Mouse (Mus musculus) frontal cortex, adult 2 months (tissue): Measurements from ENCODE around the gene Dnah7b. TPM values are rescaled to one million over a fixed set of nuclear protein-coding genes. Genes with fewer than 3 reads are reported as not detected.
A peak's percentile ranks its signal among the peaks of the same experiment; 100 is the strongest.
"Not testable (repeated sequence)": the region's sequence is repeated elsewhere in the genome, so short reads cannot be mapped to it uniquely, and the experiment has no call there.

Source experiments
- DNase-seq, 2 experiments: peaks; one replicate each; pipeline ENCODE4 v3.0.0; 2022; ENCODE audit warnings: low spot score in 1 of 2; ENCODE audit errors: extremely low spot score in 1 of 2
- polyA plus RNA-seq: library from polyadenylated mRNA; depleted of rRNA; stranded (reverse); fragments of >200 nt; gene quantifications from 2 replicates; pipeline ENCODE4 v1.2.3, GENCODE M21; 2012; rRNA removed

Gene Dnah7b
- polyA plus RNA-seq, 1 experiment = 6.9 TPM

GRCm38 (mm10) chr1:46278911-46279565 lies 212.9 kb downstream of the Dnah7b start:
- not testable (repeated sequence) for DNase-seq

DNA sequence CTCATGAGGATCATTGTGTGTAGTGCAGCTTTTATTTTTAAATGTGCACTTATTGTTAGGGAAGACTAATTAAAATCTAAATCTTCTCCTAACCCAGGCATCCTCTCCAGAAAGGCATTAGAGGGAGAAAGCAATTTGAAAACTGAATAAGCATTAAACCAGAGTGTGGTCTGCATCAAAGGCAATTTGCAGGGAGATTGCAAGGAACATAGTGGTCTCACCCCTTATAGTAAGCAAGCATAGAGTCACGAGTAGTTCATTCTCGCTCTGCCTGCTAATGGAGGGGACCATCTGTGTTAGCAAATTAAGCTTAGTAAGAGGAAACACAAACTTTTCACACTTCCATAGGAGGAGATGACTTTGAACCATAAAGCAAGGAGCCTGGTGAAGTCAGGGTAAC lies 228.3 kb downstream of the Dnah7b start:
- DNase-seq = not testable (repeated sequence)

DNA sequence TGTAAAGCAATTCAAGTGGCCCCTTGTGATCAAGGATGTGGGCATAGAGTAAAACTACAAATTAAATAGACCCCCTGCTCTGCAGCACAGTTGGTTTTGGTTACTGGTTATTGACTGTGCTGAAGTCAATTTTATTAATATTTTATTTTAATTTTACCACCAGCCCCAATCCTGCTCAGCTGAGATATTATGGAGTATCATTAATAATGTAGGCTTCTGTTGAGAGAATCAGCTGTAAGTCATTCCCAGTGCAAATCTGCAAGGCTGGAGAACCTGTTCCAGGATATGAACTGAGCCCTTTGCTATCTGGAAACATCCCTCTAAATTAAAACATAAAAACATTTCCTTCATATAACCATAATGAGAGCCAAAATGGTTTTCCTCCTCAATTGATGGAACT lies 259.8 kb downstream of the Dnah7b start:
- DNase-seq = not testable (repeated sequence)

- DNase-seq = not testable (repeated sequence)
Measured at GRCm38 (mm10) chr1:46345301-46345700, 279.2 kb downstream of the Dnah7b start.

- not testable (repeated sequence) for DNase-seq
Measured at GRCm38 (mm10) chr1:46380641-46381040, 314.5 kb downstream of the Dnah7b start.

- not testable (repeated sequence) for DNase-seq
Measured at GRCm38 (mm10) chr1:46394681-46395297, 328.7 kb downstream of the Dnah7b start.

DNA sequence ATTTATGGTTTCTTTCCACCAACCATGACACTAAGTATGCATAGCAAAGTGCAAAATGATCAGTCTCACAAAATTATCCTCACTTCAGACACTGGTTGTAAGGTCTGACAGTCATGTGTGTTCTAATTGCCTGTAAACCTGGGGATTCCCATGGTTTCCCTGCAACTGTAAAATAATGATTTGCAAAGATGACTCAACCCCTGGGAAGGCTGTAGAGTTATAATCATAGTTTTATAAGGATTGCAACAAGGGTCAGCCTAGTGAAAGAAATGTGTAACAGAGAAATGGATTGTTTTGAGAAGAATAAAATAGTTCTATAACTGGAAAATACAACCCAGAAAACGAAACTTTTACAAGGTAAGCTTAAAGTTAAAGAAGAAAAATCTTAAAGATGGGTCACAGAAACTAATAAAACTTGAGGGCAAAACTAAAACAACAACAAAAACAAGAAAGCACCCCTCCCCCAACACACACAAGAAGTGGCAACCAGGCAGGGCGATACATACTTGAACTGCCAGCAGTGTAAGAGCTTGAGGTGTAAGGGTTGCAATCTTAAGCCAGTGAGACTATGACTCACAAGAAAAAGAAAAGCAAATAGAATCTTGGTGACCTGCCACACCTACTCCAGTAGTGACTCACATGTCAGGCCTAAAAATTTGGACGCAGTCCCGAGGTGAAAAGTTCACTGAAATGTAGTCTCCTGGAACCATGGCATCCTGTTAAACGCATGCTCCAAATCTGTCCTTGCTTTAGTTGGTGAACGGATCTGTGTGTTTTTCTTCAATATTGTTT lies 342.4 kb downstream of the Dnah7b start:
- no peak for DNase-seq

DNA sequence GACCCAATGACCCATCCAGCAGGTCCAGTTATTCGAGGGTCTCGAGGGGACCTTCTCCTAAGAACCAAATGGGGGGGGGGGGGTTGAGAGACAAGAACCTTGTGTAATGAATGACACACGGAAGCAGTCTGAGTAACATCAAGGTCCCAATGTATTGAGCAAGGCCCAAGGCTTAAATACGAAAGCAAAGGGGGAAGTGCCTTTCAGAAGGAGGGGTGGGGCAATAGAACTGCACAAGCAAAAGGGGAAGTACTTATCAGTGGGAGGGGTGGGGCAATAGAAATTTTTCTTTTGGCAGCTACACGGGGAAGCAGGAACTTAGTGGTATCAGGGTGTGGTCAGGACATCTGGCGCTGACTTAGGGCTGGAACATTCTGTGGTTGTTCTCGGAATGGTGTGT lies 348.7 kb downstream of the Dnah7b start:
- DNase-seq = not testable (repeated sequence)

GRCm38 (mm10) chr1:46416946-46417345 lies 350.8 kb downstream of the Dnah7b start:
- DNase-seq = peak in 1 of 2 experiments; percentile 55

DNA sequence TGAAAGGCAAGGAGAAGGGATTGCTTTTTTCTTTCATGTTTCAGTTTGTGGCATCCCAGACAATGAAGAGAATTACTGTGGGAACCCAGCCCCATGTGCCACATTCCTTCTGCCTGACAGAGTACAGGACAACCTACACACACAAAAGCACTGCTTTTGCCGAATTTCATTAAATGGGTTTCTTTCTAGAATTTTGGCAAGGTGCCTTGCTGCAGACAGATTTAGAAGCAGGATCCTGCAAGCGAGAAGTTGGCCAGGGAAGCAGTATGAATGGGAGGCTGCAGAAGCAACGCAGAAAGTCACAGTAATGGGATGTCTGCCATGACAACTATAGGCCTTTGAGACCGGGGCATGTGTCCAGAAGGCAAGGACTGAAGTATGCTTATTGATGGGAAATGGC lies 352.9 kb downstream of the Dnah7b start:
- not testable (repeated sequence) for DNase-seq

Other genes starting within 250 kb of the Dnah7b start
- not detected in 2 replicates for gene Gm5269, start 176.0 kb upstream of the Dnah7b start, polyA plus RNA-seq
- gene Slc40a1, start 139.8 kb upstream of the Dnah7b start, polyA plus RNA-seq = 10.3 and 14.0 TPM in 2 replicates